Mouse (Mus musculus) erythroblast, embryonic 14.5 days (primary cell): Measurements from ENCODE around the gene Wdtc1. TPM values are rescaled to one million over a fixed set of nuclear protein-coding genes. Genes with fewer than 3 reads are reported as not detected.

Source experiments
- H3K27me3 ChIP-seq: 2 replicates; pipeline ENCODE4 v1.6.1; 2012; ENCODE audit warnings: inconsistent platforms; ENCODE audit not compliant: control insufficient read depth
- H3K36me3 ChIP-seq: 2 replicates; pipeline ENCODE4 v1.6.1; 2012; ENCODE audit warnings: mild to moderate bottlenecking, inconsistent platforms; ENCODE audit not compliant: control insufficient read depth
- H3K4me1 ChIP-seq: 2 replicates; pipeline ENCODE4 v1.6.1; 2012; ENCODE audit warnings: inconsistent platforms; ENCODE audit not compliant: control insufficient read depth
- H3K4me3 ChIP-seq: replicated peaks from 2 replicates; pipeline ENCODE3; 2012; ENCODE audit warnings: moderate library complexity, mild to moderate bottlenecking, inconsistent platforms
- H3K9me3 ChIP-seq: 2 replicates; pipeline ENCODE4 v1.6.1; 2012; ENCODE audit warnings: low read length, inconsistent platforms, mixed read lengths; ENCODE audit not compliant: control insufficient read depth
- GATA1 ChIP-seq: IDR thresholded peaks from 2 replicates; pipeline ENCODE4 v1.6.1; 2012; ENCODE audit warnings: low read length, inconsistent platforms, mixed read lengths
- TAL1 ChIP-seq: IDR thresholded peaks from 3 replicates; pipeline ENCODE4 v1.6.1; 2012; ENCODE audit warnings: low read length, inconsistent platforms, mixed read lengths
- polyA plus RNA-seq: library from polyadenylated mRNA; stranded (reverse); fragments of >175 nt; gene quantifications from 2 replicates; pipeline ENCODE4 v1.2.3, GENCODE M21; 2012

Gene Wdtc1
- polyA plus RNA-seq, 1 experiment, result 23.1 TPM

DNA sequence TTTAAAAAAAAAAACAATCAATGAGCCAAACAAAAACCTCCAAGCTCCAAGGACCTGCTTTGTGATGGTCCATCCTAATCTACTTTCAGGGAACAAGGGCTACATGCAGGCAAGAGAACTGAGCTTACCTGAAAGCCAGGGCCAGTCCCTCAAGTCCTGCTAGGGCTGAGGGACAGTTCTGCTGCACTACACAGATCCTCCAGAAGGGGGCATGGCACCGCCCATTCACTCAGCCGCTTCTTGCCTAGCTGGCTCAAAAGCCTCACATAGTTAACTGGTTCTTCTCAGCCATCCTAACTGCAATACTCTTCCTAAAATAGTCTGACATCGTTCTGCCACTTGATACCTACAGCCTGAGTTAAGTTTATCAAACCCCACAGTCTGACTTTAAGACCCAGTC, 46.0 kb downstream of the Wdtc1 start:
- H3K27me3 ChIP-seq, result no peaks in the 10 kb centered on the region
- peaks cover 50% of the 10 kb centered on the region for H3K36me3 ChIP-seq
- no peak for TF ChIP-seq TAL1
- no peak for TF ChIP-seq GATA1
- H3K4me3 ChIP-seq, result no peak overlapping the region
- no peaks in the 10 kb centered on the region for H3K9me3 ChIP-seq
- H3K4me1 ChIP-seq, result no peaks in the 10 kb centered on the region

GRCm38 (mm10) chr4:133305825-133306224, 47.5 kb downstream of the Wdtc1 start:
- Histone ChIP-seq H3K4me1 (peaks cover 2% of the 10 kb centered on the region; the same call in 1 of the 2 replicates), H3K36me3 (peaks cover 65% of the 10 kb centered on the region), H3K4me3 (no peak overlapping the region), H3K27me3 (no peaks in the 10 kb centered on the region), H3K9me3 (no peaks in the 10 kb centered on the region)
- TF ChIP-seq TAL1, result no peak
- no peak for TF ChIP-seq GATA1

- no peak for TF ChIP-seq TAL1
- no peak for TF ChIP-seq GATA1
Measured at GRCm38 (mm10) chr4:133304770-133305169, 48.5 kb downstream of the Wdtc1 start.

DNA sequence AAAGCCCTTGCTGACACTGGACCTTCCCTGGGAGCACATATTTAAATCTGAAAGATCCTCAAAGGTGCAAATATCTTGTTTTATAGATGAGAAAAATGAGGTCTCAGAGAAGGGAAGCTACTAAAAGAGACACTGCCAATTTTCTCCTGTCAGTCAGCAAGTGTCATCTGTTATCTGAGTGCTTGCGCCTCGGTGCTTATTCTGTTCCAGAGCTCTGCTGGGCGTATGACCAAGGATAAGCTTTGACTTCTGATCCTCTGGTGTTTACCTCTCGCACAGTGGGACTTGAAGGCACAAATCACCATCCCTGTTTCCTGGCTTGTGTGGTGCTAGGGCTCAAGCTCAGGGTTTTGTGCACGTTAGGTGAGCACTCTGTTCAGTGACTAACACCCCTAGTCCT, 50.6 kb downstream of the Wdtc1 start:
- H3K4me1 ChIP-seq, result peaks cover 2% of the 10 kb centered on the region; the same call in 1 of the 2 replicates
- H3K9me3 ChIP-seq, result no peaks in the 10 kb centered on the region
- peaks cover 86% of the 10 kb centered on the region for H3K36me3 ChIP-seq
- TF ChIP-seq GATA1 (no peak), TAL1 (no peak)
- no peaks in the 10 kb centered on the region for H3K27me3 ChIP-seq
- H3K4me3 ChIP-seq, result no peak overlapping the region

More at GRCm38 (mm10) chr4:133304770-133305169, 48.5 kb downstream of the Wdtc1 start:
- Histone ChIP-seq H3K9me3 (no peaks in the 10 kb centered on the region), H3K36me3 (peaks cover 76% of the 10 kb centered on the region), H3K4me3 (no peak overlapping the region), H3K4me1 (peaks cover 2% of the 10 kb centered on the region; the same call in 1 of the 2 replicates), H3K27me3 (no peaks in the 10 kb centered on the region)

DNA sequence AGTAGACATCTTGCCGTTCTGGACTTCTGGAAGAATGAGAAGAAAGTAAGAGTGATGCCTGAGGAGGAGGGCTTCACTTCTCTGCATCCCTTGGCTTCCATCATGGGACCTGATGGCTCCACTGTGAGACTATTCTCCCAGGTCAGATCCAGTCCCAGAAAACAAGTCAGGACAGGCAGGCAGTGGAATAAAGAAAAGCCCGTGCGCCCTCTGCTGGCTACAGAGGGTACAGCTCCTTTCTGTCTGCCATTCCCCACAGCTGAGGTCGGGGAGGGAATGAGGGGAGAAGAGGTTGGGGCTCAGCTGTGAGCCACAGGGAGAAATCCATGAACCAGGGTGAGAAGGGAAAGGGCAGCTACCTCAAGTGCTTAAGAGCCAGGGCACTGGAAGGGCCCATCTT, 51.5 kb downstream of the Wdtc1 start:
- no peaks in the 10 kb centered on the region for H3K9me3 ChIP-seq
- peaks cover 90% of the 10 kb centered on the region for H3K36me3 ChIP-seq
- no peaks in the 10 kb centered on the region for H3K27me3 ChIP-seq
- H3K4me1 ChIP-seq, result peaks cover 5% of the 10 kb centered on the region
- no peak overlapping the region for H3K4me3 ChIP-seq
- TF ChIP-seq TAL1 (no peak), GATA1 (no peak)

DNA sequence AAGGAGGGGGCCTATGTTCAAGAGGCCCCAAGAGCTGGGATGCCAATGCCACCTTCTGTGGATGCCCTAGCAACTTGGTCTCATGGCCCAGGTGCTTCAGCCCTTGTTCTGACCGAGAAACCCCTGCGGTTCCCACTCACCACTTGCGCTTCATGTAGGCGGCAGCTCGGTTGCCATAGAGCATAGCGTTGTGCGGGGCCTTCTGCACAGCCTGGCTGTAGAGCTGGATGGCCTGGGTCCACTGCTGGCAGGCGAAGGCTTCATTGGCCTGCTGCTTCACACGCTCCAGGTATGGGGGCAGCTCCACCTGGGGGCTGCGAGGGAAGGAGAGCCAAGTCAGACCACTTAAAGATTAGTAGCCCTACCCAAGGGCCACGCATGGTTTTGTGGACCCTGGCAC, 52.9 kb downstream of the Wdtc1 start:
- Histone ChIP-seq H3K9me3 (no peaks in the 10 kb centered on the region), H3K36me3 (peaks cover 94% of the 10 kb centered on the region), H3K27me3 (no peaks in the 10 kb centered on the region), H3K4me1 (peaks cover 5% of the 10 kb centered on the region), H3K4me3 (no peak overlapping the region)
- TF ChIP-seq TAL1 (no peak), GATA1 (no peak)

DNA sequence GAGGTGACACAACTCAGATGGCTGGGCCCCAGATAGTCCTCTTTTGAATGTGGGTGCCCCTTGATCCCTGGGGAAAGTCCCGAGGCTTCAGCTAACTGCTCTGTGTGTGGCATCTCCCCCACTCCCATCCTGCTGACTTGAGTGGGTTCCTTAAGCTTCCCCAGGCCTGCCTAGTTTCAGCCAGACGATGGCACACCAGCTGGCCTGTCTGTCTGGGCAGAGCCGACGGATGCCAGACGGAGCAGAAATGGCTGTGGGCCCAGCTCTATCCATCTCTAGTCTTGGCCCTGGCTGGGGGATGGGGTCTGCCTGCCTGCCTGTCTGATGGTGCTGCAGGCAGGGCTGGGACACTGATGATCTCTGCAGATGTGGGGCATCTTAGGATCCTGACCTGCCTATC, 53.6 kb downstream of the Wdtc1 start:
- no peaks in the 10 kb centered on the region for H3K9me3 ChIP-seq
- H3K4me1 ChIP-seq, result peaks cover 5% of the 10 kb centered on the region
- H3K4me3 ChIP-seq, result no peak overlapping the region
- peaks cover 95% of the 10 kb centered on the region for H3K36me3 ChIP-seq
- H3K27me3 ChIP-seq, result no peaks in the 10 kb centered on the region
- TF ChIP-seq GATA1 (no peak), TAL1 (no peak)

DNA sequence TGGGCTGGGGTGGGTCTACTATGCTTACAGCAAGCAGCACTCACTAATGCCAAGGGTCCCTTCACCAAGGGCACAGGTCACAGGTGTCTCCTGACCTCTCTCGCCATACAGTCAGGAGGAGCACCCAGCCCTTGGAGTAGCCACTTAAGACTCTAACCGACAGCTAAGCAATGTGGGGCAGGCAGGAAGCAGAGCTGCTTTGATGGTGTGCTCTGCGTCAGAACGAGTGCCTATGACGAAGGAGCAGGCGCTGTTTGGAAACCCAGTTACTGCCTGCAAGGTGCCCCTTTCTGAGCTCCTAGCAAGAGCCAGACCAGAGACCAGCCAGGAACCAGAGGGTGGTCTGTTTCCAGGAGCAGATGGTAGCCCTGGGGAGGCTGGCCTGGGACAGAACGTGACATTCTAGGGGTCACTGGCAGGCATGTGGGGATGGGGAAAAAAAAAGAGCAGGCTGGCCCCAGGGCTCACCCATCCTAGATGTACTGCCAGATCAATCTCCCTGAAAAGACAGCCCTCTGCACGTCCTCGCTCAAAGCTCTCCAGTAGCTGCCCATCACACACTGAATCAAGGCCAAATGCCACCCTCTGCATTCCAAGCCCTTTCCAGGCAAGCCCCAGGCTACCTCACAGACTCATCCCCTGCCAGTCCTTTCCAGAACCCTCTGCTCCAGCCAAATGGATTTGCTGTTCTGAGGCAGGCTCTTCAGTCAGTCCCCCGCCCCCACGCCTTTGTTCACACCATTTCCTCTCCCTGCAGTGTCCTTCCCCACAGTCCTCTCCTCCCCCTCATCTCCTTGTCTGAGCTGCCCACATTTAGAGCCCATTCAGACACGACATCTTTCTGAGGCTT, 54.5 kb downstream of the Wdtc1 start:
- no peak for TF ChIP-seq TAL1
- TF ChIP-seq GATA1, result no peak
- Histone ChIP-seq H3K9me3 (no peaks in the 10 kb centered on the region), H3K4me3 (no peak overlapping the region), H3K4me1 (peaks cover 5% of the 10 kb centered on the region), H3K27me3 (no peaks in the 10 kb centered on the region), H3K36me3 (peaks cover 98% of the 10 kb centered on the region)

DNA sequence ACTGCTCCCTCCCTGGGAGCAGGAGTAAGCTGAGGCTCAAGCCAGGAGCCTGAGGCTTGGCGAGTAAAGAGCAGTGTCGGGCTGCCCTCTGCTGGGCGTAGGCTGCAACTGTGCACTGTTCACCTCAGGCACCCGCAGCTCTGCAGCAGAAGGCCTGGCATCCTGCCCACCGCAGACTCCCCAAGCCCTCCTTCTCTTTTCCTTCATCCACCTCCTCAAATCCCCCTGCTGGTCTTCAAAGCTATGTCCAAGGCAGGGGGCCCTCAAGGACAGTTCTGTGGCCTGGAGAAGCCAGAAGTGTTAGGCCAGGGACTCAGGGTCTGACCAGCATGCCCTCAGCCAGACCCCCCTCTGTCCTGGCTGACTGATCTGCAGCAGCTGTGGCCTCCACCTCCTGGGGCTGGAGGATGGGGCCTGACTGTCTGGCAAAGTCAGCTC, 55.5 kb downstream of the Wdtc1 start:
- Histone ChIP-seq H3K27me3 (no peaks in the 10 kb centered on the region), H3K4me1 (peaks cover 14% of the 10 kb centered on the region), H3K9me3 (no peaks in the 10 kb centered on the region), H3K36me3 (peaks cover 98% of the 10 kb centered on the region), H3K4me3 (no peak overlapping the region)
- TF ChIP-seq GATA1, result no peak
- no peak for TF ChIP-seq TAL1

DNA sequence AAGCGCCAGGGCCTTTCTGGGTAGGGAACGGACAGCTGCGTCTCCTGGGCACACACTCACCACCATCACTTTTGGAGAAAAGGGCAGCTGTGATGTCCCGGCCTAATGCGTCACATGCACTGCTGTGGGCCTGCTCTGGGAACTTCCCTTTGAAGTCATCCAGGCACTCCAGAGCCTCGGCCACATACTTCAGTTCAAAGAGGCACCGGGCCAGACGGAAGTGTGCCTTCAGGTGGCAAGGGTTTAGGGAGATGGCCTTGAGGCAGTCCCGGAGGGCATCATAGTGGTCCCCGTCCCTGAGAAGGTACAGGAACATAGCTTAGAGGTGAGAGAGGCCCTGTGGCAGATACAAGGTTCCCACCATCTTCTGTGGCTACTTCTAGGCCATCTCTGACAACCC, 55.9 kb downstream of the Wdtc1 start:
- peaks cover 100% of the 10 kb centered on the region for H3K36me3 ChIP-seq
- H3K9me3 ChIP-seq, result no peaks in the 10 kb centered on the region
- TF ChIP-seq GATA1 (no peak), TAL1 (no peak)
- peaks cover 19% of the 10 kb centered on the region for H3K4me1 ChIP-seq
- no peak overlapping the region for H3K4me3 ChIP-seq
- H3K27me3 ChIP-seq, result no peaks in the 10 kb centered on the region
